ENCODE assay signal across 12 mouse cellular contexts in the genomic region with DNA sequence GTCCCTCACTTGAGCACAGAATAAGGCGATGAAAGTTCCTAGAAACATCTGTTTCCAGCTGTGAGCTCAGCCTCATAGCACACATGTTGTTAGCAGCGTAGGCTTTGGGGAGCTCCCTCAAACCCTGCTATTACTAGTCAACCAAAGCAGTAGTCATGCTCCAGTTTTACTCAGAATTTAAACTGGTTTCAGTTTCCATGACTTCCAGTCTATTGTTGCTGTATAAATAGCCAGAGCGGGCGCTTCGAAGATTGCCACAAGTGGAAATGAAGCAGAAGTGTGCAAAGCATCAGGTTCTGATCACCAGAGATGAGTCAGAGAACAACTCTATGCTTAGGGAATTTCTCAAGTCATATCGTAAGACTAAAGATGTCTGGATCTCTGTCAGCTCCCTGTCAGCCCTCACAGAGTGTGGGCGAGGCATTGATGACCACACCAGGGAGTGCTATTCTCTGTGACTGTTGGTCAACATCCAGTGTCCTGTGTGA. TPM values are rescaled to one million over a fixed set of nuclear protein-coding genes. Genes with fewer than 3 reads are reported as not detected.
DNase-seq lines count a peak whose midpoint lies in the region; ATAC-seq and TF ChIP-seq lines count a peak whose summit lies in the region.
"Had no signal": no experiment of that assay in that cellular context is flagged by ENCODE, and none has a peak within 500 bp of the region (broad histone marks: within the 10 kb centered on the region; RNA-seq: fewer than 3 reads in every experiment).

No protein-coding gene starts in this region.

- peak; percentile 40 for DNase-seq in gastrocnemius, adult 2 months
- DNase-seq in gastrocnemius, postnatal 25 days: no peak
- DNase-seq in naive thymus-derived CD4-positive, alpha-beta T cell, adult 2 months (ENCODE audit: low read depth): peak; percentile 7
- DNase-seq in adrenal gland, adult 18-20 months (ENCODE audit: low spot score in 2 of 2): no peak

- peak; percentile 89 for ATAC-seq in inflammation-experienced regulatory T-cells, adult 6 months
- no peak for ATAC-seq in erythroblast, adult 5-6 weeks (replicated peaks; ENCODE audit: low FRiP score, poor library complexity, severe bottlenecking)
- no peak for ATAC-seq in neural tube, embryonic 15.5 days (ENCODE audit: low FRiP score)

- intact Hi-C loops in gastrocnemius, adult 2 months (cut with DNase I): no loop called here

- H3K9ac ChIP-seq in neural tube, embryonic 15.5 days (replicated peaks): no peak overlapping the region
- H3K9ac ChIP-seq: hindbrain, embryonic 12.5 days; liver, embryonic 15.5 days; neural tube, embryonic 12.5 days had no signal

- peak overlapping the region; percentile 61 for H3K27ac ChIP-seq in gastrocnemius, adult 2 months
- H3K27ac ChIP-seq in bone marrow macrophage, adult 2 months (ENCODE audit: insufficient read depth, low read depth, low read length): peak overlapping the region; percentile 33
- no peak overlapping the region for H3K27ac ChIP-seq in neural tube, embryonic 15.5 days (replicated peaks)
- H3K27ac ChIP-seq: hindbrain, embryonic 12.5 days; liver, embryonic 15.5 days; neural tube, embryonic 12.5 days had no signal

- H3K4me1 ChIP-seq in bone marrow macrophage, adult 2 months (ENCODE audit: control insufficient read depth, insufficient read depth, low read length): peaks cover 27% of the 10 kb centered on the region
- no peaks in the 10 kb centered on the region for H3K4me1 ChIP-seq in neural tube, embryonic 15.5 days

- no peak overlapping the region for H3K4me2 ChIP-seq in neural tube, embryonic 15.5 days
- H3K4me2 ChIP-seq: hindbrain, embryonic 12.5 days; liver, embryonic 15.5 days; neural tube, embryonic 12.5 days had no signal

- H3K4me3 ChIP-seq in gastrocnemius, adult 2 months: peak overlapping the region; percentile 27
- H3K4me3 ChIP-seq in bone marrow macrophage, adult 2 months (ENCODE audit: insufficient read depth, low read length): peak overlapping the region; percentile 16
- H3K4me3 ChIP-seq in neural tube, embryonic 15.5 days (replicated peaks): no peak overlapping the region
- H3K4me3 ChIP-seq: erythroblast, embryonic 14.5 days; hindbrain, embryonic 12.5 days; liver, embryonic 15.5 days; neural tube, embryonic 12.5 days had no signal

- H3K27me3 ChIP-seq in neural tube, embryonic 15.5 days (replicated peaks): no peaks in the 10 kb centered on the region
- H3K27me3 ChIP-seq: hindbrain, embryonic 12.5 days; liver, embryonic 15.5 days; neural tube, embryonic 12.5 days had no signal

- no peak for TF ChIP-seq POLR2A in bone marrow macrophage, adult 2 months (IDR thresholded peaks at IDR 0.05; ENCODE audit: borderline replicate concordance, low read depth, low read length)

- no peak for TF ChIP-seq CTCF in gastrocnemius, adult 2 months (IDR thresholded peaks at IDR 0.05)
- no peak for TF ChIP-seq CTCF in bone marrow macrophage, adult 2 months (IDR thresholded peaks at IDR 0.05; ENCODE audit: low read depth, low read length)

- no peaks in the 10 kb centered on the region for H3K9me3 ChIP-seq in neural tube, embryonic 15.5 days (replicated peaks)
- H3K9me3 ChIP-seq: hindbrain, embryonic 12.5 days; liver, embryonic 15.5 days; neural tube, embryonic 12.5 days had no signal

- 75% methylated on average over 7 of the region's 7 CpGs for WGBS in neural tube, embryonic 15.5 days

- H3K36me3 ChIP-seq in neural tube, embryonic 15.5 days: peaks cover 17% of the 10 kb centered on the region
- H3K36me3 ChIP-seq: liver, embryonic 15.5 days had no signal

RNA-seq across cellular contexts. Expression of gene Aig1, which starts 36.2 kb away (rescaled TPM):
- 10 to 100 TPM; 15.7 to 18.0 TPM for total RNA-seq in gastrocnemius, adult 2 months (2021)
- total RNA-seq in gastrocnemius, postnatal 25 days (2021): 10 to 100 TPM; 19.5 to 22.7 TPM
- 9.8 and 13.2 TPM in 2 replicates for polyA plus RNA-seq in bone marrow macrophage, adult 2 months (2012; ENCODE audit: insufficient read depth, insufficient read length, missing spikeins)
- polyA plus RNA-seq in inflammation-experienced regulatory T-cells, adult 6 months (2017; shearing (Covaris generic)): 10 to 100 TPM; 13.9 to 33.7 (median 25.6) TPM
- total RNA-seq in erythroblast, adult 5-6 weeks (2015; ENCODE audit: low replicate concordance): 3.1 and 10.4 TPM in 2 replicates
- 0.14 and 2.2 TPM in 2 replicates for total RNA-seq in erythroblast, adult 5-6 weeks (2017; ENCODE audit: low replicate concordance)
- 10 to 100 TPM; 23.2 to 37.0 TPM for total RNA-seq in adrenal gland, adult 18-20 months (2021)
- polyA plus RNA-seq in neural tube, embryonic 15.5 days (2015; fragmentation: Nextera tagmentation; extraction: Ambion mirVana): 104 and 112 TPM in 2 replicates

Comparison
In these comparisons a context has a peak if more than half of its experiments do, and no peak if none do; other contexts are left out.
1. DNase-seq: peak in gastrocnemius, adult 2 months (single experiment) and naive thymus-derived CD4-positive, alpha-beta T cell, adult 2 months (single experiment); none in gastrocnemius, postnatal 25 days (single experiment) and adrenal gland, adult 18-20 months (0 of 2).